Mouse (Mus musculus) spleen, postnatal 14 days (tissue): ENCODE results near the gene Ncoa3.

Experiments used
- DNase-seq, 2 experiments: peaks; one replicate each; pipeline ENCODE4 v3.0.0; 2021 to 2022; ENCODE audit warnings: low spot score in 2 of 2

The Ncoa3 gene

GRCm38 (mm10) chr2:166001768-166002167, 9.3 kb downstream of the Ncoa3 start:
- no peak for DNase-seq

GRCm38 (mm10) chr2:166002429-166002828, 10.0 kb downstream of the Ncoa3 start:
- DNase-seq = no peak

- DNase-seq = no peak
Measured at GRCm38 (mm10) chr2:166003004-166003403, 10.6 kb downstream of the Ncoa3 start.

- DNase-seq = no peak
Measured at GRCm38 (mm10) chr2:166007046-166007445, 14.6 kb downstream of the Ncoa3 start.

- no peak for DNase-seq
Measured at GRCm38 (mm10) chr2:166008558-166009392, 16.3 kb downstream of the Ncoa3 start.

- DNase-seq = no peak
Measured at GRCm38 (mm10) chr2:166009393-166009947, 17.0 kb downstream of the Ncoa3 start.

- DNase-seq = no peak
Measured at GRCm38 (mm10) chr2:166010321-166010720, 17.9 kb downstream of the Ncoa3 start.

- DNase-seq = no peak
Measured at GRCm38 (mm10) chr2:166011422-166011821, 19.0 kb downstream of the Ncoa3 start.

- DNase-seq = no peak
Measured at GRCm38 (mm10) chr2:166012145-166012544, 19.7 kb downstream of the Ncoa3 start.

- DNase-seq = no peak
Measured at GRCm38 (mm10) chr2:166018769-166019168, 26.3 kb downstream of the Ncoa3 start.

- no peak for DNase-seq
Measured at GRCm38 (mm10) chr2:166020026-166020425, 27.6 kb downstream of the Ncoa3 start.

- no peak for DNase-seq
Measured at GRCm38 (mm10) chr2:166021073-166021610, 28.7 kb downstream of the Ncoa3 start.

- DNase-seq = no peak
Measured at GRCm38 (mm10) chr2:166021642-166022041, 29.2 kb downstream of the Ncoa3 start.

- DNase-seq = no peak
Measured at GRCm38 (mm10) chr2:166022327-166022726, 29.9 kb downstream of the Ncoa3 start.

- DNase-seq = no peak
Measured at GRCm38 (mm10) chr2:166024079-166024478, 31.6 kb downstream of the Ncoa3 start.

GRCm38 (mm10) chr2:166024621-166025020, 32.2 kb downstream of the Ncoa3 start:
- no peak for DNase-seq

- no peak for DNase-seq
Measured at GRCm38 (mm10) chr2:166025943-166026342, 33.5 kb downstream of the Ncoa3 start.

- no peak for DNase-seq
Measured at GRCm38 (mm10) chr2:166027834-166028233, 35.4 kb downstream of the Ncoa3 start.

GRCm38 (mm10) chr2:166029232-166029631, 36.8 kb downstream of the Ncoa3 start:
- DNase-seq = no peak

GRCm38 (mm10) chr2:166030256-166030995, 38.0 kb downstream of the Ncoa3 start:
- no peak for DNase-seq

- DNase-seq = no peak
Measured at GRCm38 (mm10) chr2:166031120-166031929, 38.9 kb downstream of the Ncoa3 start.
